Mouse (Mus musculus) small intestine, adult 2 months (tissue): ENCODE measurements around the gene Trcg1. TPM values are rescaled to one million over a fixed set of nuclear protein-coding genes. Genes with fewer than 3 reads are reported as not detected.
"Not testable (repeated sequence)": the region's sequence is repeated elsewhere in the genome, so short reads cannot be mapped to it uniquely, and the experiment has no call there.

ENCODE experiments used
- H3K27ac ChIP-seq: fragments of 200-500 bp; 2 replicates; pipeline ENCODE4 v1.5.1; 2012; ENCODE audit warnings: low read depth, low read length, control low read depth, inconsistent platforms; ENCODE audit not compliant: insufficient read depth
- H3K27me3 ChIP-seq: fragments of 200-500 bp; 2 replicates; pipeline ENCODE4 v1.6.1; 2012; ENCODE audit warnings: mild to moderate bottlenecking, moderate library complexity, low read length, inconsistent platforms; ENCODE audit not compliant: control insufficient read depth, insufficient read depth
- H3K36me3 ChIP-seq: fragments of 200-500 bp; 2 replicates; pipeline ENCODE4 v1.6.1; 2012; ENCODE audit warnings: mild to moderate bottlenecking, low read length, control low read depth, inconsistent platforms; ENCODE audit not compliant: control insufficient read depth, insufficient read depth
- H3K4me1 ChIP-seq: fragments of 200-500 bp; 2 replicates; pipeline ENCODE4 v1.6.1; 2012; ENCODE audit warnings: low read length, inconsistent platforms, mixed read lengths; ENCODE audit not compliant: control insufficient read depth, insufficient read depth, insufficient read length
- H3K4me3 ChIP-seq: fragments of 200-500 bp; 2 replicates; pipeline ENCODE4 v1.5.1; 2012; ENCODE audit warnings: low read depth, mild to moderate bottlenecking, control low read depth, inconsistent platforms, low read length, moderate library complexity
- CTCF ChIP-seq: fragments of 200-500 bp; IDR thresholded peaks from 2 replicates; pipeline ENCODE4 v1.5.1; 2012; ENCODE audit warnings: low read depth, mild to moderate bottlenecking, control low read depth, inconsistent platforms, low read length, moderate library complexity, mixed read lengths; ENCODE audit not compliant: insufficient replicate concordance, insufficient read length; ENCODE audit errors: extremely low read depth
- POLR2A ChIP-seq: fragments of 200-500 bp; IDR thresholded peaks from 2 replicates; pipeline ENCODE4 v1.6.1; 2012; ENCODE audit warnings: low read depth, mild to moderate bottlenecking, control low read depth, inconsistent platforms, low read length, moderate library complexity
- WGBS: fragments of 180-500 bp; shearing (Covaris S2); methylation state at CpG from one replicate; pipeline ENCODE4 v1.1.7; 2018; 5-methylcytosine and 5-hydroxymethylcytosine counted together
- polyA plus RNA-seq: library from polyadenylated mRNA; depleted of rRNA; stranded (reverse); fragments of >200 nt; gene quantifications from 2 replicates; pipeline ENCODE4 v1.2.3, GENCODE M21; 2012

Gene Trcg1
- polyA plus RNA-seq, 1 experiment: not detected

DNA sequence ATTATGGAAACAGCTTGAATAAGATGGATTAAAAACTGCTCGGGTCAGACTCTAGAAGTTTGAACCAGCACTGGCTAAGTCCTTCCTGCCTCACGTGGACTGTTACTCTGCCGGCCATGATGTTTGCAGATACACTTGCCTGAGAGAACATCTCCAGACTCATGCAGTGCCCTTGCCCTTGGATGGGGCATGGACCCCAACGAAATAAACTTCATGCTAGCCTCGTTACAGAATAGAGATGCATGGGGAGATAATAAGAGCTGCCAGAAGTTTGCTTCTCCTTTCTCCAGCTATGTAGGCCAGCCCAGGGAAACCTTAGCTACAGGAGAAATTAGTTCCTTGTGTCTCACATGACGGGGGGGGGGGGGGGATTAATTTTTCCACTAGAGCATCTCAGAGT is 21.9 kb upstream of the Trcg1 start:
- no peak overlapping the region for H3K27ac ChIP-seq
- no peaks in the 10 kb centered on the region; the same call in 1 of the 2 replicates for H3K4me1 ChIP-seq
- no peaks in the 10 kb centered on the region for H3K36me3 ChIP-seq
- no peaks in the 10 kb centered on the region for H3K27me3 ChIP-seq
- TF ChIP-seq POLR2A (no peak), CTCF (no peak)
- WGBS: 84% methylated on average over 6 of the region's 6 CpGs
- no peak overlapping the region for H3K4me3 ChIP-seq

DNA sequence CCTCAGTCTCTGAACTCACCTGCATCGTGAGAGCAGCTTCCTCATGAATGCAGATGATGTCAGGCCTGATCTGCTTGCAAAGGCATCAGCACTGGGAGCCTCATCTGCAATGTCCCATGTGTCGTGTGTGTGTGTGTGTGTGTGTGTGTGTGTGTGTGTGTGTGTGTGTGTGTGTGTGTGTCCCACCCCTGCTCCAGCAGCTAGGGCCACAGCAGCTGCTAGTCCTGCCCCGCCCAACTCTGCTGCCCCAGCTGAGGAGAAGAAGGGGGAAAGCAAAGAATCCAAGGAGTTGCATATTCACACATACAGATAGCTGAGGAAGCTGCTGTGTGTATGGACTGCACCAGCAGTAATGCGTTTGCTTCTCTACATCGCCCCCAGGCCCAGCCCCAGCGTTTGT is 19.1 kb upstream of the Trcg1 start:
- no peaks in the 10 kb centered on the region for H3K27me3 ChIP-seq
- TF ChIP-seq CTCF (no peak), POLR2A (no peak)
- 56% methylated on average over 6 of the region's 6 CpGs for WGBS
- no peaks in the 10 kb centered on the region; the same call in 1 of the 2 replicates for H3K4me1 ChIP-seq
- no peaks in the 10 kb centered on the region for H3K36me3 ChIP-seq
- no peak overlapping the region for H3K27ac ChIP-seq
- no peak overlapping the region for H3K4me3 ChIP-seq

DNA sequence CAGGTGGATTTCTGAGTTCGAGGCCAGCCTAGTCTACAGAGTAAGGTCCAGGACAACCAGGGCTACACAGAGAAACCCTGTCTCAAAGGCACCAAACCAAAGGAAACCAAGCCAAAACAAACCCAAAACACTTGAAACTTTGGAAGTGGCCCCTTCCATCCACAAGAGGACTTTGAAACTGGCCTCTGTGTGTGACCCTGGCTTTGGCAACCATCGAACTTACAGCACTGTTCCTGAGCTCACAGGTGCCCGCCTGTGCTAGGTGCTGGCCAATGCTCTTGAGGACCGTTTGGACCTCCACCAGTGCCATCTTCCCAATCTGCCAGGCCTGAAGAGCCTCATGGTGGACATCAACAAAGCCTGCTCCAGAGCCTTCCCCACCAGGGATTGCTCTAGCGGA is 17.6 kb upstream of the Trcg1 start:
- Histone ChIP-seq H3K27ac (no peak overlapping the region), H3K4me3 (no peak overlapping the region), H3K36me3 (no peaks in the 10 kb centered on the region), H3K4me1 (no peaks in the 10 kb centered on the region), H3K27me3 (no peaks in the 10 kb centered on the region)
- 88% methylated on average over 5 of the region's 5 CpGs for WGBS
- no peak for TF ChIP-seq POLR2A
- no peak for TF ChIP-seq CTCF

DNA sequence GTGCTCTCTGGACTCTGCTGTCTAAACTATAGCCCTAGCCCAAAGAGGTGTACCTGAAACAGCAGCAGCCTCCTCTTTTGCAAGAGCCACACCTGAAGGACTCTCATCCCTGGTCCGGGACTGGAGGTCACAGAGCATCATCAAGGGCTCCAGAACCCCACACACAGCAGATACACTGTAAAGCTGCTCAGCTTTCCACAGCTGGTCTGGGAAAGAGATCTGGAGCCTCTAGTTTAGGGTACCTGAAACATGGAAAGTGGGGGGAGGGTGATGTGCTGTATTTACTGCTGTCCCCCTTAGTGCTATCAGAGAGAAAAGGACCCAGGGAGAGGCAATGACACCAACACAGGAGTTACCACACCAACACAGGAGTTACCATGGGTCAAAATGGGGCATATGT is 16.8 kb upstream of the Trcg1 start:
- H3K4me1 ChIP-seq: no peaks in the 10 kb centered on the region
- 79% methylated on average over 1 of the region's 1 CpGs for WGBS
- no peak for TF ChIP-seq CTCF
- TF ChIP-seq POLR2A: no peak
- no peaks in the 10 kb centered on the region for H3K27me3 ChIP-seq
- no peak overlapping the region for H3K4me3 ChIP-seq
- no peaks in the 10 kb centered on the region for H3K36me3 ChIP-seq
- H3K27ac ChIP-seq: no peak overlapping the region

DNA sequence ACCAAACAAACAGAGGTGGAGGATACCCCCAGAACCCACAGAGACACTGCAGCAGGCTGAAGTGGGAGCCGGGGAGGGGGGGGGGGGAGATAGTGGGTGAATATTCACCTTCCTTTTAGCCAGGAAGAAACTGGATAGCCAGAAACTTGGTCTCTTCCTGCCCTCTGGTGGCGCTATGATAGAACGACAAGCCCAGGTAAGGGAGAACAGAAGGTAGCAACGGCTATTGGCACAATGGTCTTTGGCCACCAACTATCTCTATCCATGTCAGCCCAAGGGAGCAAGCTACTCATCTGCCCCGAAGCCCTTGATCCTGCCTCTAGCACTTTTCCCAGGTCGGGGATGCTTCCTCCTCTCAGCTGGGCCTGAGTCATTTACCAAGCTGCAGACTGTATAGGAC is 16.0 kb upstream of the Trcg1 start:
- H3K27me3 ChIP-seq: no peaks in the 10 kb centered on the region
- TF ChIP-seq POLR2A (no peak), CTCF (peak; percentile 39; the same call in 1 of the 2 replicates)
- WGBS: 14% methylated on average over 6 of the region's 6 CpGs

DNA sequence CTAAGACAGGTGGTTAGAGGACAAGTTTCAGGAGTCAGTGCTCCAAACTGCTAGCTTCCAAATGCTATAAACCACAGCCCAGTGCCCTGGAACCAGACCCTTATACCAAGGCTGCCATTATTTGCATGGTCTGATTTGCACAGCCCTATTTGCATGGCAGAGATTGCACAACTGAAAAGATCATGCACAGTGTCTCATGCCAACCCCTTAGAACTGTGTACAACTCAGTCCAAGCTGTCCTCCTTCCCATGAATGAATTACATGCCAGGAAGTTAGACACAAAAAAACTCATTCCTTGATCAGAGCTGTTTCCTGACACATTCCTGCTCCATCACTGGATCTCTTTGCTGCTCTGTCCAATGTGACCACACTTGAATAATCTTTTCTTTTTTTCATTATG is 13.0 kb upstream of the Trcg1 start:
- Histone ChIP-seq H3K4me1 (no peaks in the 10 kb centered on the region; the same call in 1 of the 2 replicates), H3K27ac (no peak overlapping the region), H3K4me3 (no peak overlapping the region), H3K36me3 (no peaks in the 10 kb centered on the region), H3K27me3 (no peaks in the 10 kb centered on the region)
- TF ChIP-seq CTCF: no peak
- no peak for TF ChIP-seq POLR2A

More for the DNA sequence above, 16.0 kb upstream of the Trcg1 start:
- Histone ChIP-seq H3K4me3 (no peak overlapping the region), H3K27ac (no peak overlapping the region), H3K4me1 (no peaks in the 10 kb centered on the region), H3K36me3 (no peaks in the 10 kb centered on the region)

DNA sequence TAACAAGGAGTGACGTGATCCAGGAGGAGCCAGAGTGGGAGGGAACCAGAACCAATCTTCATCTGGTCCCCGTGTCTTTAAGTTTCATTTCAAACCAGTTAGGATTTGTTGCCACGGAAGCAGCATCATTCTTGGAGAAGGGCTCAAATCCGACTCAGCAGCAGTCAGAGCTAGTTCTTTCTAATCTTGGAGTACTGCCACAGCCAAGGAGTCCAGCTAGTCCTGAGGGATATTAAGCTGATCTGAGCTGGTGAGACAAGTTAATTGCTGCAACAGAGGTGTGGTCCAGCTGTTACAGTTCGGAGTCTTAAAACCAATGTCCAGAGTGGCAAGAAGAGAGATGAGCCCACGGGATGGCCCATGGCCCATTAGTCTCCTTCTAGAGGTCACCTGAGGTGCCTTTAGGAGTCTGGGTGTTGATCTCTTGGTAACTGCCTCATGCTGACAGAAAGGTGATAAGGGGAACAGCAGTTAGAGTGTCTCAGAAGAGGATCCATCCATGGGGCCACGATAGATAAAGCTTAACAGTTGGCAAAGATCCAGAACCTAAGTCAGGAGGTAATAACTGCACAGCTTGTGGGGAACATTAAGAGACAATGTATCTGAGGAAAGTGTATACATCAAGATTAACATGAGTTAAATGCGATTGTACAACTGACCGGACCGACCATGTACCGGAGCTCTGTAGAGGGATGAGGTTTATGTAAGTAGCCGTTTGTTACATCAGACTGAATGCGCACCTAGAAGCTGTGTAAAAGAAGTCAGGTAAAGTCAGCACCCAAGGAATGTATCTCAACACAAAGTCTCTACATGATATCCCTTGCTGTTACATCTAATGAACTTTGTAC is 10.4 kb upstream of the Trcg1 start:
- no peak overlapping the region for H3K4me3 ChIP-seq
- no peak overlapping the region for H3K27ac ChIP-seq
- no peaks in the 10 kb centered on the region for H3K27me3 ChIP-seq
- WGBS: 52% methylated on average over 13 of the region's 13 CpGs
- no peaks in the 10 kb centered on the region for H3K36me3 ChIP-seq
- H3K4me1 ChIP-seq: peaks cover 4% of the 10 kb centered on the region; the same call in 1 of the 2 replicates
- TF ChIP-seq CTCF (no peak), POLR2A (no peak)

DNA sequence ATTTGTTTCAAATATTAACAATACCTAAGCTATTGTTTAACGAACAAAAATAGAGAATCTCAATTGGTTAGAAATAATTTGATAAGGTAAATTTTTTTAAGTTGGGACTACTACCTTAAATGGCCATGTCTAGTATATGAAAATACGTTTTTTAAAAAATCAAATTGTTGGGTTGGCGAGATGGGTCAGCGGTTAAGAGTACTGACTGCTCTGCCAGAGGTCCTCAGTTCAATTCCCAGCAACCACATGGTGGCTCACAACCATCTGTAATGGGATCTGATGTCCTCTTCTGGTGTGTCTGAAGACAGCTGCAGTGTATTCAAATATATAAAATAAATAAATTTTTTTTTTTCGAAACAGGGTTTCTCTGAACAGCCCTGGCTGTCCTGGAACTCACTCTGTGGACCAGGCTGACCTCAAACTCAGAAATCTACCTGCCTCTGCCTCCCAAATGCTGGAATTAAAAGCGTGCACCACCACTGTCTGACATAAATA is 9.7 kb upstream of the Trcg1 start:
- not testable (repeated sequence) for H3K27me3 ChIP-seq, H3K4me3 ChIP-seq, H3K27ac ChIP-seq, H3K36me3 ChIP-seq, H3K4me1 ChIP-seq
- 76% methylated on average over 6 of the region's 6 CpGs for WGBS
